Mouse (Mus musculus) ovary, postnatal 10 days (tissue): ENCODE results near the gene Jdp2.

Source experiments
- DNase-seq: peaks from one replicate; pipeline ENCODE4 v3.0.0; 2022; ENCODE audit warnings: low spot score

Jdp2 gene

GRCm38 (mm10) chr12:85687217-85687533 lies 88.3 kb downstream of the Jdp2 start:
- no peak for DNase-seq

GRCm38 (mm10) chr12:85687846-85688245 lies 89.0 kb downstream of the Jdp2 start:
- DNase-seq = no peak
